Mouse (Mus musculus) embryonic facial prominence, embryonic 11.5 days (tissue): ENCODE measurements around the gene Gm13119. TPM values are rescaled to one million over a fixed set of nuclear protein-coding genes. Genes with fewer than 3 reads are reported as not detected.
"Not testable (repeated sequence)": the region's sequence is repeated elsewhere in the genome, so short reads cannot be mapped to it uniquely, and the experiment has no call there.

Source experiments
- ATAC-seq: fragments of 200-750 bp; cut with Nextera tagmentation; replicated peaks from 2 replicates; pipeline ENCODE4 v1.8.0; 2017; ENCODE audit warnings: low read depth; ENCODE audit not compliant: insufficient number of reproducible peaks, low FRiP score, low TSS enrichment
- DNase-seq: peaks from one replicate; pipeline ENCODE4 v3.0.0-alpha.2; 2015; ENCODE audit warnings: low spot score
- H3K27ac ChIP-seq: fragments of 300-500 bp; sonication (generic); replicated peaks from 2 replicates; pipeline ENCODE4 v1.5.1; 2014; ENCODE audit warnings: mild to moderate bottlenecking, low read depth, low read length, control low read depth
- H3K27me3 ChIP-seq: fragments of 300-500 bp; sonication (generic); 2 replicates; pipeline ENCODE4 v1.6.1; 2014; ENCODE audit warnings: mild to moderate bottlenecking, low read length, moderate library complexity, mixed read lengths; ENCODE audit not compliant: control insufficient read depth, insufficient read depth
- H3K36me3 ChIP-seq: fragments of 300-500 bp; sonication (generic); replicated peaks from 2 replicates; pipeline ENCODE4 v1.6.1; 2014; ENCODE audit warnings: low read depth, mild to moderate bottlenecking, low read length, moderate library complexity, mixed read lengths; ENCODE audit not compliant: control insufficient read depth, insufficient read depth
- H3K4me1 ChIP-seq: fragments of 300-500 bp; sonication (generic); 2 replicates; pipeline ENCODE4 v1.6.1; 2014; ENCODE audit warnings: low read length, mixed read lengths; ENCODE audit not compliant: control insufficient read depth, insufficient read depth
- H3K4me2 ChIP-seq: fragments of 300-500 bp; sonication (generic); 2 replicates; pipeline ENCODE4 v1.6.1; 2014; ENCODE audit warnings: low read depth, mild to moderate bottlenecking, control low read depth, low read length, moderate library complexity
- H3K4me3 ChIP-seq: fragments of 300-500 bp; sonication (generic); 2 replicates; pipeline ENCODE4 v1.5.1; 2014; ENCODE audit warnings: low read depth, low read length, control low read depth
- H3K9ac ChIP-seq: fragments of 300-500 bp; sonication (generic); replicated peaks from 2 replicates; pipeline ENCODE4 v1.6.1; 2014; ENCODE audit warnings: mild to moderate bottlenecking, control low read depth, low read length
- H3K9me3 ChIP-seq: fragments of 300-500 bp; sonication (generic); replicated peaks from 2 replicates; pipeline ENCODE4 v1.6.1; 2016; ENCODE audit warnings: mild to moderate bottlenecking, low read length, inconsistent platforms, mixed read lengths; ENCODE audit not compliant: control insufficient read depth
- WGBS: fragments of 180-500 bp; shearing (Covaris S2); extraction: QIAGEN DNeasy Blood & Tissue Kit; methylation state at CpG from one replicate; pipeline ENCODE4 v1.1.7; 2014; 5-methylcytosine and 5-hydroxymethylcytosine counted together
- polyA plus RNA-seq: library from polyadenylated mRNA; unstranded; fragments of >200 nt; fragmentation: Nextera tagmentation; extraction: Ambion mirVana; gene quantifications from 2 replicates; pipeline ENCODE4 v1.2.1, GENCODE M21; 2014

Gm13119 gene
- not detected in 2 replicates for polyA plus RNA-seq

GRCm38 (mm10) chr4:144357642-144358041 is at the start of gene Gm13119:
TSS of gene Gm13119 (plus strand) at chr4:144357942.
- WGBS, result 82% methylated on average over 3 of the region's 3 CpGs
- H3K4me2 ChIP-seq, ATAC-seq: not testable (repeated sequence)

DNA sequence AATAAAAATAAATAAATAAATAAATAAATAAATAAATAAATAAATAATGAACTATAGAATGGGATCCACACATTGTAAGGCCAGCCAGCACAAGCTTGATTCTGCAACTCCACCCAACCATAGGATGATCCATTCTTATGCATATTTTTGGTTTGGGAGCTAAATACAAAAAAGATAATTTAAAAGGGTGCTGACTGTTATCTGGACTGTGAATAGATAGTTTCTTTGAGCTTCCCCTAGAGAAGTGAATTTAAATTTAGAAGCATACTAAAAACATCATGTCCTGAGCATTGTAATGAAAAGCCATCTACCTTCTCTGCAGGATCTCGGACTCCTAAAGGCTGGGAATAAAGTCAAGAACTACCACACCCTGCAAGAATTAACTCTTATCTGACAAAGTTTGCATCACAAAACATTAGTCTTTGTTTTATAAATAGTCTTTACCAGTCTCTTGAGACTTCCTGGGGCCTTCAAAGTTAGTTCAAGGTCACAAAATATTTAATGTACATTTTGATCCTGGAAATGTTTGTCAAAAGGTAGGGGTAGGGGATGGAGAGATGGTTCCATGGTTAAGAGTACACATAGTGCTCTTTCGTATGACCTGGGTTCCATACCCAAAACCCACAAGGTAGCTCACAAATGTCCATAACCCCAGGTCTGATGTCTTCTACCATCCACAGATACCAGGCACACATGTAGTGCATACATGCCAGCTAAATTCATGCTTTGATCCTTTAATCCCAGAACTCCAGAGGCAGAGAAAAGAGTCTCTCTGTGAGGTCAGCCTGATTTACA is 44.9 kb upstream of the Gm13119 start:
- H3K4me1 ChIP-seq, ATAC-seq, H3K36me3 ChIP-seq, H3K4me2 ChIP-seq, H3K9ac ChIP-seq, H3K4me3 ChIP-seq, H3K27ac ChIP-seq, H3K9me3 ChIP-seq, DNase-seq, H3K27me3 ChIP-seq: not testable (repeated sequence)
- 76% methylated on average over 2 of the region's 2 CpGs for WGBS

More at GRCm38 (mm10) chr4:144357642-144358041, at the start of gene Gm13119:
- not testable (repeated sequence) for H3K9me3 ChIP-seq, H3K27me3 ChIP-seq, H3K9ac ChIP-seq, DNase-seq, H3K4me3 ChIP-seq, H3K27ac ChIP-seq, H3K4me1 ChIP-seq, H3K36me3 ChIP-seq

- DNase-seq, ATAC-seq, H3K4me1 ChIP-seq, H3K27me3 ChIP-seq, H3K4me3 ChIP-seq, H3K36me3 ChIP-seq, H3K27ac ChIP-seq, H3K4me2 ChIP-seq, H3K9me3 ChIP-seq, H3K9ac ChIP-seq: not testable (repeated sequence)
- WGBS, result 71% methylated on average over 4 of the region's 4 CpGs
These were observed 27.8 kb upstream of the Gm13119 start, which contains the start of gene Gm13128 for GRCm38 (mm10) chr4:144329949-144330348. TSS of gene Gm13128 (plus strand) at chr4:144330249.

DNA sequence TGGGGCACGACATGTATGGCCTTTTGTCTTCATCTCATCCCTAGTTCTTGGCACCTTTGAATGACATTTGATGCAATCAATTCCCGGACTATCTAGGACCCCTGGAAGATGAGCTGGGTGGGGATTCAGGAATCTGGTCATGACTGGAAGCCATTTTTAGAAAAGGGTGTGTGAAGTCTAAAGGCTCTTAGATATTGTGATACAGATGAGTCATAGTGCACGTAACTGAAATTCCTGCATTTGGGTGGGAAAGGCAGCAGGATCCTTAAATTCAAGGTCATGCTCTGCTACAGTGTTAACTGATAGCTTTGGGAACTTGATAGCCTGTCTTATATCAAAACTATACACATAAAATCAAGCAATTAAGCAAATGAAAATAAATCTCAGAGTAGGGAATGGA is 21.9 kb upstream of the Gm13119 start:
- 93% methylated on average over 2 of the region's 3 CpGs for WGBS

GRCm38 (mm10) chr4:144377911-144378310 is 20.2 kb downstream of the Gm13119 start, which contains the start of gene Pramef20:
TSS of gene Pramef20 (minus strand) at chr4:144377933.
- no peaks in the 10 kb centered on the region for H3K4me1 ChIP-seq
- WGBS, result 58% methylated on average over 2 of the region's 2 CpGs
- H3K27ac ChIP-seq, result no peak within 1 kb of the TSS

More for the DNA sequence above, 21.9 kb upstream of the Gm13119 start:
- H3K36me3 ChIP-seq, H3K9me3 ChIP-seq, H3K27me3 ChIP-seq, H3K4me1 ChIP-seq, DNase-seq, ATAC-seq, H3K9ac ChIP-seq, H3K4me3 ChIP-seq, H3K27ac ChIP-seq, H3K4me2 ChIP-seq: not testable (repeated sequence)

GRCm38 (mm10) chr4:144396316-144396715 is 38.6 kb downstream of the Gm13119 start:
- WGBS, result 44% methylated on average over 3 of the region's 3 CpGs
- Histone ChIP-seq H3K4me2 (no peak overlapping the region), H3K9me3 (no peaks in the 10 kb centered on the region; the same call in 1 of the 2 replicates), H3K9ac (no peak overlapping the region), H3K4me1 (no peaks in the 10 kb centered on the region), H3K4me3 (no peak overlapping the region), H3K27ac (no peak overlapping the region), H3K27me3 (no peaks in the 10 kb centered on the region), H3K36me3 (no peaks in the 10 kb centered on the region)
- no peak for DNase-seq
- ATAC-seq, result no peak

More at GRCm38 (mm10) chr4:144377911-144378310, 20.2 kb downstream of the Gm13119 start, which contains the start of gene Pramef20:
- Histone ChIP-seq H3K9ac (no peak within 1 kb of the TSS), H3K4me3 (no peak within 1 kb of the TSS), H3K4me2 (no peak within 1 kb of the TSS), H3K9me3 (no peaks in the 10 kb centered on the region), H3K36me3 (no peaks in the 10 kb centered on the region), H3K27me3 (no peaks in the 10 kb centered on the region)
- ATAC-seq, result no peak
- no peak for DNase-seq

GRCm38 (mm10) chr4:144402712-144403111 is 45.0 kb downstream of the Gm13119 start:
- no peak for ATAC-seq
- no peak overlapping the region for H3K4me3 ChIP-seq
- no peaks in the 10 kb centered on the region for H3K4me1 ChIP-seq
- H3K36me3 ChIP-seq, result no peaks in the 10 kb centered on the region
- no peak overlapping the region for H3K4me2 ChIP-seq
- H3K27ac ChIP-seq, result no peak overlapping the region
- no peaks in the 10 kb centered on the region for H3K9me3 ChIP-seq
- WGBS, result 75% methylated on average over 4 of the region's 4 CpGs
- H3K9ac ChIP-seq, result no peak overlapping the region
- H3K27me3 ChIP-seq, result no peaks in the 10 kb centered on the region
- no peak for DNase-seq

GRCm38 (mm10) chr4:144404456-144405086 is 46.8 kb downstream of the Gm13119 start:
- peak; percentile 66 for DNase-seq
- no peaks in the 10 kb centered on the region for H3K27me3 ChIP-seq
- peak; percentile 85 for ATAC-seq
- H3K9ac ChIP-seq, result peak overlapping the region; percentile 15; the same call in 1 of the 2 replicates
- H3K36me3 ChIP-seq, result no peaks in the 10 kb centered on the region
- H3K27ac ChIP-seq, result no peak overlapping the region
- peak overlapping the region; percentile 27; the same call in 1 of the 2 replicates for H3K4me3 ChIP-seq
- H3K9me3 ChIP-seq, result no peaks in the 10 kb centered on the region
- H3K4me2 ChIP-seq, result peak overlapping the region; percentile 43
- no peaks in the 10 kb centered on the region for H3K4me1 ChIP-seq
- 5% methylated on average over 17 of the region's 17 CpGs for WGBS
